Mouse (Mus musculus) heart, postnatal 10 days (tissue): ENCODE results near the gene Hsd11b1. TPM values are rescaled to one million over a fixed set of nuclear protein-coding genes. Genes with fewer than 3 reads are reported as not detected.
"Not testable (repeated sequence)": the region's sequence is repeated elsewhere in the genome, so short reads cannot be mapped to it uniquely, and the experiment has no call there.

Experiments
- DNase-seq, 2 experiments: peaks; one replicate each; pipeline ENCODE4 v3.0.0; 2021
- intact Hi-C: fragments of 180-260 bp; cut with DNase I; formaldehyde crosslinking; loops from one replicate; pipeline ENCODE4 v1.15.1; 2025
- total RNA-seq, 2 experiments: library from RNA; stranded (reverse); gene quantifications; 2 replicates each; pipeline ENCODE4 v1.2.3; 2021

The Hsd11b1 gene
- 1 to 10 TPM; 1.1 to 1.3 TPM for total RNA-seq

DNA sequence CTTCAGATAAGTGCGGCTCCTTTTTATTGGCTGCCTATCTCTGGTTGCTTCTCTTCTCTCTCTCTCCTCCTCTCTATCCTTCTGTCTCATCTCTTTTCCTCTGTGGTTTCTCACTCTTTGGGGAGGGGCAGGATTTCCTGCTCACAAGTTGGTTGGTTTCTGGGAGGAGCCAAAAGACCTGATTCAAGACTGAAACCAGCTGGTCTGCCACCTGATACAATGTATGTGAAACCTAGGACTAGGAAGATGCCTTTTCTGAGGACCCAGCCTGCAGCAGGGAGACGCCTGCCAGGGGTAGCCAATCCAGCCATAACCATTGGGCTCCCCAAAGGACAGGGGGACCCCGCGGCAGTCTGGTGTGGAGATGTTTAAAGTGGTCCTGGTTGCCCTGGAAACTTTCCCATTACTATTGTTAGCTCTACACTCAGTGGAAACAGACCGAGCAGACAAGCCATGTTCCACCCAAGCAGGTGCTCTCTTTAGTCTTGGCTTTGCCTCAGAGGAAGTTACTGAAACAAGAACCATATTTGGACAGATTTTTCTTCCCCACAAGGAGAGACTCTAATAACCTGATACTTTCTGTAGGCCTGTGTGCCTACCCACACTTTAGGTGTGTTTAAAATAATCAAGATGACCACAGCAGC, at the start of gene Hsd11b1:
Gene Hsd11b1, minus strand, starts transcription at position 121 of the 644 bp plus-strand sequence.
- DNase-seq: no peak
- intact Hi-C loops: no loop called here

DNA sequence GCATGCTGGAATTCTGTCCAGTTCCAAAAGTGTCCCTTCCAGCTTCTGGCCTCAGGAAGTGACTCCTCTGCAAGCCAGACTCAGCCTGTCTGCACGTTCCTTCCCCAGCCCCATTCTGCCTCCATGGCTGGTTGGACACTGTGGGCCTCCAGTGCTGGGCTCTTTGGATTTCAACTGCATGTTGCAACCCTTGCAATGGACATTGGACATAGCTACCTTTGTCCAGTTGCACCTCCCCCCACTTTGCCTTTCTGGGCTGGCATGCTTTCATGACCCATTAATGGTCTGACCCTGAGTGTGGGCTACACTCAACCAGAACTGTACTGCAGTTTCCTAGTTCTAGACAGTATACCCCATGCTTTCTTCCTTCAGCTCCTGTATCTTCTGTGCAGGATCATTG, 47.7 kb upstream of the Hsd11b1 start:
- DNase-seq: no peak
- intact Hi-C loops: no loop called here

DNA sequence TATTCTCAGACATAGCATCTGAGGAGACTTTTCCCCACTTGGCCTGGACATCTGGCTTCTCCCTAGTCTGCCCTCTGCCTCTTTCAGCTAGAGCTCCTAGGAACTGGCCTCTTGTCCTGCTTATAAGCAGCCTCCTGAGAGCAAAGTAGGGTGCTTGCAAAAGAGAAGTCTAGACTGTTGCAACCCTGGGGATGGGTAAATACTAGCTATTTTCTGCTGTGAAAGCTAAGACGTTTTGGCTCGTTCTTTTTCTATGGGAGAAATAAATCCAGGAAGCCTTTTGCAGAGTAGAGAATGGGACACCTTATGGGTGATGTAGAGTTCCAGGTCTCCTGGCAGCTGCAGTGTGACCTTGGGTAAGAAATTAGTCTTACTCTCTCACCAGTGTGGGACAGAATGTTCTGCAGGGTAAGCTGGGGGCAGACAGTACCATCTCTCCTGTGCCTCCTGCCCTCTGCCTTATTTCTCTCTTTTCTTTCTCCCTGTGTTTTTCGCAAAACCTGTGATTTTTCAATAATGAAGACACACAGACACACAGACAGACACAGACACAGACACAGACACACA, 46.7 kb upstream of the Hsd11b1 start:
- intact Hi-C loops: no loop called here

DNA sequence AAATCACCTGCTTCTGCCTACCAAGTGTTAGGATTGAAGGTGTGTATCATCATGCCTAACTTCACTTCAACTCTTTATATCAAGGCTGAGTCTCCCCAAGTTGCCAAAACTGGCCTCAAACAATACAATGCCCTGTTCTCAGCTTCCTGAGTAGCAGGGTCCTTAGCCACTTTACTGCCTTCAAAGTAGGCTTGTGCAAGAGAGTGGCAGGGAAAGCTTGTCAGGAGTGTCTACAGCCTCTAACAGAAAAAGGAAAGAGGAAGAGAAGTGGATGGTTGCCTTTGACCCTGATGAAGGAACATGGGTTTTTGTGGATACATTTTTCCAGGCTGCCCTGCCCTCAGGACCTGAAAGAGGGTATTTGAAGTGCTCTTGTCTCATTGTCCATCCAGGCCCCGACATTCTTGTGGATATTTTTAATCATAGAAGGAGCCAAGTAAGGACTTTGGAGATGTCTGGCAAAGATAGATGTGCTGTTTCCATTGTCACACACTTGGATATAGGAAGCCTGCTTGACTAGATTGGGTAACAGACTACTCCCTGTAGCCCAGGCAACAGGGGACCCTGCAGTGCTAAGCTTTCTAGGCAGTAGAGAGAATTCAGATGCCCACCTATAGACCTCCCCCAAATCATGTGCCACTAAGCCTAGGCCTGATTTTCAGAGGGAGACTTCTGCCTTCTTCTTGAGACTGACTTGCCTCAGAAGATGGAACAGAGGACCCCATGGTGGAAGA, 46.1 kb upstream of the Hsd11b1 start:
- no peak for DNase-seq
- intact Hi-C loops: no loop called here

More for the DNA sequence above, 46.7 kb upstream of the Hsd11b1 start:
- DNase-seq: no peak

DNA sequence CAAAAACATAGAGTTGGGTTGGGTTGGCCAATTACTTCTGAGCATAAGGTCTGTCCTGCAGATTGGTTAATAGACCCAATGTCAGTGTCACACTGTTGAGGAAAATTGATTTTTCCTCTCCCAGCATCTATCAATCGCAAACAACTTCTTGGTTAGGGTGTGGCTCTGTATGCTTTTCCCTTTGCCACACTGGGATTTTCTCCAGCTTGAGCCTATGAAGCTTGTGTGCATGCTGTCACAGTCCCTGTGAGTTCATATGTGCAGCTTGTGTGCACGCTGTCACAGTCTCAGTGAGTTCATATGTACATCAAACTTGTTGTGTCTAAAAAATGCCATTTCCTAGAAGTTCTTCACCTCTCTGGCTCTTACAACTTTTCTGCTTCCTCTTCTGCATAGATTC, 43.0 kb upstream of the Hsd11b1 start:
- no peak for DNase-seq
- intact Hi-C loops: no loop called here

DNA sequence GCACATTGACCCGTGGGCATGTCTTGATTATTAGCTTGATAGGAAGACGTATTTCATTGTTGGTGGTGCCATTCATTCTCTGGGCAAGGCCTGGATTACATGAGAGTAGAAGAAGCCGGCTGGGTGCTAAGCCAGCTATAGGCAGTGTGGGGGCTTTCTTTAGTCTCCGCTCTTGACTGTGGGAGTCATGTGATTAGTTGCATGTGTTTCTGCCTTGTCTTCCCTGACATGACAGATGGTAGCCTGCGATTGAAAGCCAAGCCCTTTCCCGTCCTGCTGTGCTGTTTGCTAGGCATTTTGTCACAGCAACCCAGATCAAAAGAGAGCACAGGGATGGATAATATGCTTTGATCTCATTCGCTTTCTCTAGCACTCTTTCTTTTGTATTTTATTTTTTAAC, 41.5 kb upstream of the Hsd11b1 start:
- intact Hi-C loops: no loop called here

GRCm38 (mm10) chr1:193303096-193303495, 39.2 kb upstream of the Hsd11b1 start:
- intact Hi-C loops: no loop called here

More for the DNA sequence above, 41.5 kb upstream of the Hsd11b1 start:
- DNase-seq: no peak

GRCm38 (mm10) chr1:193302093-193302405, 38.2 kb upstream of the Hsd11b1 start:
- no peak for DNase-seq
- intact Hi-C loops: no loop called here

More at GRCm38 (mm10) chr1:193303096-193303495, 39.2 kb upstream of the Hsd11b1 start:
- DNase-seq: no peak

DNA sequence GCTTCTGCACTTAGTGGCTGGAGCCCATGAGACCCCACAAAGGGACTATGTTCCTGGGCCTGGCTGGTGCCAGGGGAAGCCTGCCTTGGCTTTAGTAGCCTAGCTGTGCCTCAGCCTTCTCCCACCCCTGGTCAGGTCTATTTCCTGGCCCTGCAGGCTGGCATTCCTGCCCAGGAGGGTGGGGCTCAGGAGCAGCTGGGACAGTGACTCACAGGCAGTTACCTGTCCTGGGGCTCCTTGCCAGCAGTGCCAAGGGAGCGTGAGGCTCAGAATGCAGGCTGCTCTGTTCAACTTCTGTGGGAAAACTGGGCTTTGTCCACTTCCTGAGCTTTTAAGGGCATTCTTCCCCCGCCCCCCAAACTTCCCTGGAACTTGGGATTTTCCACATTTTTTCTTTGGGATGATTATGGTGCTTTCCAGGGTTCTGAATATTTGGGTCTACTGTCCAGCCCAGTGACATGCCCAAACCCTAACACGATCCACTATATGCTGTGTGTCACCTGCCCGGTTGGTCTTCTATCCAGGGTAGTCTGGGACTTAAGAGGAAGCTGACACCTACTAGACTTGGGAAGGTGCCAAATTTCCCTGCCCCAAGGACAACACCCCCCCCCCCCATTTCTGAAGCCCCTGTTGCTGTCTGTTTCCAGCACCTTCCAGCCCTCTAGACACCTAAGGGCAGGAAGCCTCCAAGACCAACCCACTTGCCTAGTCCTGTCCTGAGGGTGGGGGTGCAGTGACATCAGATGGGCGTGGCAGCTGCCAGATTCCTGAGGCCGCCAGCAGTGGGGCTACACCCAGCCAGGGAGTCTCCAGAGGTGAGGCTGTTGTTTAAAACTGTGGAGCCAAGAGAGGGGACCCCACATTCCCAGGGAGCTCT, 37.6 kb upstream of the Hsd11b1 start:
- DNase-seq: no peak
- intact Hi-C loops: no loop called here

GRCm38 (mm10) chr1:193299995-193300394, 36.1 kb upstream of the Hsd11b1 start:
- intact Hi-C loops: no loop called here
- DNase-seq: no peak

- intact Hi-C loops: no loop called here
- DNase-seq: no peak
These were observed 34.4 kb upstream of the Hsd11b1 start for GRCm38 (mm10) chr1:193298141-193298765.

DNA sequence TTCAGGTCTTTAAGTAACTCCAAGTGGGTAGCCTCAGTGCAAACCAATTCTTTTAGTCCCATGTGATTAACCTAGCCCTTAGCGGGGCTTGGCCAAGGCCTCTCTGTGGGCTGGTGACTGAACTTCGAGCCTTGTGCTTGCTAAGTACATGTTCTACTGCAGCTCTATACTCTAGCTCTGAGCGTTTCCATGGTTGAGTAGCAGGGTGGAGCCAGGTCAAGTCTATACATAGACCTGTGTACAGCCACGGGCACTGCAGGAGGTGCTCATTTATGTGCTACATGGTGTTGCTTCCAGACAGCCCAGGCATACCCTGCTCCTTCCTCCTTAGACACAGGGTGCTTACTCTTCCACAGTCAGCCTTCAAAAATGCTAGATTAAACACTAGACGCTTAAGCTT, 32.0 kb upstream of the Hsd11b1 start:
- DNase-seq: no peak
- intact Hi-C loops: no loop called here

GRCm38 (mm10) chr1:193293926-193294325, 30.1 kb upstream of the Hsd11b1 start:
- intact Hi-C loops: no loop called here
- no peak for DNase-seq

DNA sequence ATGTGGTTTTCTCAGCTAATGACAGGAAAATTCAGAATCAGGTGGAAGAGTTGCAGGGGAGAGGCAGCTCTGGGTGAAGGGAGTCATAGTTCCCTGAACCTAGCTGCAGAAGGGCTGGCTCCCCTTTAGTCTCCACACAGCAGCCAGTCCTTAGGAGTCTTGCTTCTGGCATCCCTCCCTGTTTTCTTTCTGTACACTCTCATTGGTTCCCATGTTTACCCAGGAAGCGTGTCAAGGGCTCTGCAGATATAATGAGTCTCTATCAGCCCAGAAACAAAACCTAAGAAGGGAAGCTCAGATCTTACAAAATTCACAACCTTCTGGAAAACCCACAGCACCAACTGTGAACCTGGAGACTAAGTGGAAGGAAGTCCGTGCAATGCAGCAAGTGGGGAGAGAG, 29.2 kb upstream of the Hsd11b1 start:
- intact Hi-C loops: no loop called here

DNA sequence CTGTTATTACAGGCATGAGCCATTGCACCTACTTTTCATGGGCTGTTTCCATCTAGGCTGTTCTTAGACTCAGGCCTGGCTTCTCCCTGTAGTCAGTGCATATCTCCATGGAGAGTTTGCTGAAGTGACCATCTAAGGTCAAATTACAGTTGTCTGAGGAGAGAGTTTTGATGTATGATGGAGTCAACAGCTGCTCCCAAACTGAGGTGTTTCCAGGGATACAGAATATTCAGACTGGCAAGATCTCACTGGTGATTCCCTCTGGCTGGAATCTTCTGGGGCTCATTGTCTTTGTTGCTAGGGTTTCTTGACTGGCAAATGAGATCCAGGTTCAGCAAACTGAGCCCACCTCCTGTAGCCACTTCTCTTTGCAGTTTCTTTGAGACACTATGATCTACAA, 26.8 kb upstream of the Hsd11b1 start:
- DNase-seq: no peak
- intact Hi-C loops: no loop called here

More for the DNA sequence above, 29.2 kb upstream of the Hsd11b1 start:
- no peak for DNase-seq

- no peak for DNase-seq
- intact Hi-C loops: no loop called here
These were observed 26.0 kb upstream of the Hsd11b1 start for GRCm38 (mm10) chr1:193289914-193290313.

- intact Hi-C loops: no loop called here
- no peak for DNase-seq
These were observed 25.2 kb upstream of the Hsd11b1 start for GRCm38 (mm10) chr1:193289076-193289475.

GRCm38 (mm10) chr1:193287578-193287977, 23.7 kb upstream of the Hsd11b1 start:
- no peak for DNase-seq
- intact Hi-C loops: no loop called here

DNA sequence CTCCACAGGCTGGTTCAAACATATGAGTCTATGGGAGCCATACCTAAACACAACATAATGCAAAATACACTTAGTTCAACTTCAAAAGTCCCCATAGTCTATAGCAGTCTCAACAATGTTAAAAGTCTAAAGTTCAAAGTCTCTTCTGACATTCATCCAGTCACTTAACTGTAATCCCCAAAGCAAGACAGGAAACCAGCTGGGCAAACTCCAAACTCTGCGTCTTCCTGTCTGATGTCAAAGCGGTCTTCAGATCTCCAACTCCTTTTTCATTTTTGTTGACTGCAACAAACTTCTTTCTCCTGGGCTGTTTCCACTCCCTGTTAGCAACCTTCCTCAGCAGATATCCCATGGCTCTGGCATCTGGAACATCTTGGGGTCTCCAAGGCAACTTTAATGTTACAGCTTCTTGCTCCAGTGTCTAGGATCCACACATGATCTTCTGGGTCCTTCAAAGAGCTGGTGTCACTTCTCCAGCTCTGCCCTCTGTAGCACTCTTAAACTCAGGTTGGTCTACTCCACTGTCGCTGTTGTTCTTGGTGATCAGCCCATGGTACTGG, 22.0 kb upstream of the Hsd11b1 start:
- DNase-seq, intact Hi-C loops: not testable (repeated sequence)

DNA sequence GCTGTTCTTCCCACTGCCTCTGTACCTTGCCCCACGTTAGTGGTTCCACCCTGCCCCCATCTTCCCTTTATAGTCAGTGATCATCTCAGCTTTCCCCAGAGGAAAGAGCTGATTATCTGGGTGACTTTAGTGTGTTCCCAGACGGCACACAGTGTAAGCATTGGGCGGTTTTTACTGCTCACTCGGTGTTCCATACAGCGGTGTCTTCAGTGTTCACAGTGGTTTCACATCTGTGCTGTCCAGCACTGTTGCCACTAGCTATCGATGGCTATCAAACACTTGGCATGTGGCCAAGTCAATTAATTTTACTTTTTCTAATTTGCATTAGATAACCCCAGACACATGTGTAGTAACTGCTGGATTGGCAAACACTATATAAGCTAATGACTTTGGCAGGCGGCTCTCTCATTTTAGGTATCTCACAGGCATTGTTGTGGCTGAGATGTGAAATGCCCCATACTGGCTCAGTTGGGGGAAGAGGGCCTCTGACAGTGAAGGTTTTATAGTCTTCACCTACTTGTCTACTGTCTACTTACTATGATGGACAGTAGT, 20.4 kb upstream of the Hsd11b1 start:
- intact Hi-C loops: no loop called here
- DNase-seq: no peak
